Mouse (Mus musculus) layer of hippocampus, postnatal 36 days (tissue): ENCODE results near the gene Stk38. TPM values are rescaled to one million over a fixed set of nuclear protein-coding genes. Genes with fewer than 3 reads are reported as not detected.
"Not testable (repeated sequence)": the region's sequence is repeated elsewhere in the genome, so short reads cannot be mapped to it uniquely, and the experiment has no call there.

Experiments used
- DNase-seq, 2 experiments: peaks; one replicate each; pipeline ENCODE4 v3.0.0; 2022
- total RNA-seq, 2 experiments: library from RNA; stranded (reverse); gene quantifications; 2 replicates each; pipeline ENCODE4 v1.2.3; 2021

Gene Stk38
- total RNA-seq, 2 experiments from 2014 or later, result 51.7 to 55.6 TPM

DNA sequence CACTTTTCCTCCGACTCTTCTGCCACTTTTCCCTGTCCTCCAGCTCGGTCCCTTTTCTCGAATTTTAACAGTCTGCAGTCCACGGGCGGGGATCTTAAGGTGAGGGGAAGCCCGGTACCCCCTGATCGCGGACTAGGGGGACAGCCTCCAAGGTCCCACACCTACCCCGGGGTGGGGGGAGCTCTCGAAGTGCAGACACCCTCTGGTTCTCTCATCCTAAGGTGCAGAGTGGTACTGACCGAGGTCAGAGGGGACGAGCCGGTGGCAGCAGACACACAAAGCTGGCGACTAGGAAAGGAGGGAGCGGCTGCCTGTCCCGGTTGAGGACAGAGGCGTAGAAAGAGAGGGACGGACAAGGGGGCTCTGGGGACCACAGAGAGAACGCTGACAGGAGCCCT lies 553 bp downstream of the Stk38 start:
- peak in 1 of 2 experiments; percentile 18 for DNase-seq

DNA sequence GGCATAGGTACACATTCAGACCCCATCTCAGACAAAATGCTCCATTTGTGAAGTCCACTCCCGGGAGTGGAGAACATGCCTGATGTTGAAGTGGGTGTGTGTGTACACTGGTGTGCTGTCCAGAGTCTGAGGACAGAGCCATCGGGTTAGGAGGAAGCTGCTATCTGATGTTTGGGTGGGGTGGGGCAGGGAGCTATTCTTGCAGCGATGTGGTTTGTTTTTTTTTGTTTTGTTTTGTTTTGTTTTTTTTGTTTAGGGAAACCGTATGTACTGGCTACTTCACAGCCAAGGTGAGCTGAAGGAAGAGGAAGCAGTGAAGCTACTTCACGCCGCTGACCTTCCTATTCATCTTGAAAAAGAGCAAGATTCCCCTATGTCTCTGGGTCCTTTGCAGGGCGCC lies 983 bp downstream of the Stk38 start:
- DNase-seq, result no peak

DNA sequence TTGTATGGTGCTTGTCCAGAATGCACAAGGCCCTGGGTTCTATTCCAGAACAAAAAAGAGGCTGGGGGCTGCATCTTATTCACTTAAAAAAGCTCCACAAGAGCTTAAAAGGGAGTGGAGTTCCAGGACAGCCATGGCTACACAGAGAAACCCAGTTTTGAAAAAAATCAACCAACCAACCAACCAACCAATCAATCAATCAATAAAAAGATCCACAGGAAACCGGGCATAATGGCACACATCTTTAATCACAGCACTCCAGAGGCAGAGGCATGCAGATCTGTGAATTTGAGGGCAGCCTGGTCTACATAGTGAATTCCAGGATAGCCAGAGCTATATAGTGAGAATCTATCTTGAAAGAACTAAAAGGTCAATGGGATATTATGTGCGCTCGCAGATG lies 2.8 kb downstream of the Stk38 start:
- no peak for DNase-seq

DNA sequence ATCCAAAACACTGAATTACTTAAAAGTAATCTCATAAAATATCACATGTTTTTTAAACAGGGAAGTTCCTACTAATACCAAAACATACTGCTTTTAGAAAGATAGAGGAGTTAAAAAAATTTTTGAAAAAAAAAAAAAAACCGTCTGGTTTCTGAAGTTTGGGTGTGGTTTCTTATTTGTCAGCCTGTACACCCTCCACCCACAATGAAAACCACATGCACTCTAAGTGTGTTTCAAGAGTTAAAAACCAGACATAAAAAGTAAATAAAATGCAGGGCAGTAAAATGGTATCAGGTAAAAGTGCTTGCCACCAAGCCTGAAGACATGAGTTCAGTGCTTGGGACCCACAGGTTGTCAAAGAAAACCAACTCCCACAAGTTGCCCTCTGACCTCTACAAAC lies 4.1 kb downstream of the Stk38 start:
- no peak for DNase-seq

DNA sequence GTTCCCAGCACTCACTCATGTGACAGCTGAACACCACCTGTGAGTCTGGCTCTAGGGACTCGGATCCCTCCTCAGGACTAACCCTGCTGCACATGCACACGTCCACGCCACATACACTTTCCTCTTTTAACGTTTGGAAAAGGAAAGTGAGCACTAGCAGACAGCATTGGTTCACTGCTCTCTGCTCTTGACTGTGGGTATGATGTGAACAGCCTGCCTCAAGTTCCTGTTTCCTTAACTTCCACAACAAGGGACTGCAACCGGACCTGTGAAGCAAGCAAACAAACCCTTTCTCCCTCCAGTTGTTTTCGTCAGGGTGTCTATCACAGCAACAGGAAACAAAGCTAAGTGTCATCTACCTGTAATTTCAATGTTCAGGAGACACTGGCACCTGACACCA lies 7.3 kb downstream of the Stk38 start:
- no peak for DNase-seq

DNA sequence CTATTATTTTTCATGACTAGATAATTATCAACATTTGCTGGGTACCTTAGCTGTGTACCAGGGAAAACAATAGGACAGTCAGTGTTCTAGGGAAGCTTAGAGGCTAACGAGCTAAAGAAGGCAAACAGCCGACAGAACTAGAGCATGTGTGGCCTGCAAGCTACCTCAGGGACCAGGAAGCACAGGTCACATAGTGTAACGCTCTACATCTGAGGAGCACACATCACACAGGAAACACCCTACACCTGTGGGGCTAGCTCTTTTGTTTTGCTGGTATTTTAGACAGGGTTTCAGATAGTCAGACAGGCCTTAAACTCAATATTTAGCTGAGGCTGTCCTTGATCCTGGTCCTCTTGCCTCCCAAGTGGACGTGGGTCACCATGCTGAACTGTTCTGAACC lies 13.2 kb downstream of the Stk38 start:
- no peak for DNase-seq

DNA sequence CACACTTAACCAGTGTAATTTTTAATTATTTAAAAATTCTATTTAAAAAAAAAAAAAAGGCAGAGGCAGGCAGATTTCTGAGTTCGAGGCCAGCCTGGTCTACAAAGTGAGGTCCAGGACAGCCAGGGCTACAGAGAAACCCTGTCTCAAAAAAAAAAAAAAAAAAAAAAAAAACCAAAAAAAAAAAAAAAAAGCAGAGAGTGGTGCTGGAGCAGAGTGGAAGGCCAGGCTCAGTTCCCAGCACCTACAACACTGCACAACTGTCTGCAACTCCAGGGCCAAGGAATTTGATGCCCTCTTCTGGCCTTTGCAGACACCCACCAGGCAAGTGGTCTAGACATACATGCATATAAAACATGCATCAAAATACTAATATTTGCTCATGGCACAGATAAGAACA lies 14.8 kb downstream of the Stk38 start:
- not testable (repeated sequence) for DNase-seq

DNA sequence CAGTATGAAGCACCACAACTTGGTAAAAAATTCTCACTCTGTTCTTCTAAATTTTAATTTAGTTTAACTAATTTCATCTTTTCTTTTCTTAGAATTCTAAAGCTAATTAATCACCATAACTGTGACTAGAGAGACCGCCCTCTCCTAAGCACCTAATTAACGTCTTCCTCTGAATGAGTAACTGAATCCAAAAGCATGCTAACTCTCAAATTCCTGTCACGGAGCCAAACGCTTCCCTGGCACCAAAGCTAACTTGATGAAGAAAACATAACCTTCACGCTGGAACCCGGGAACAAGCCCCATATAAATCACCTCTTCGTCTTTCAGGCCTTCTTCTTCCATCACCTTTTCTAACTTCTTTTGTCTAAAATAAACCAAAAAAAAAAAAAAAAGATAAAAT lies 15.7 kb downstream of the Stk38 start:
- DNase-seq, result no peak

DNA sequence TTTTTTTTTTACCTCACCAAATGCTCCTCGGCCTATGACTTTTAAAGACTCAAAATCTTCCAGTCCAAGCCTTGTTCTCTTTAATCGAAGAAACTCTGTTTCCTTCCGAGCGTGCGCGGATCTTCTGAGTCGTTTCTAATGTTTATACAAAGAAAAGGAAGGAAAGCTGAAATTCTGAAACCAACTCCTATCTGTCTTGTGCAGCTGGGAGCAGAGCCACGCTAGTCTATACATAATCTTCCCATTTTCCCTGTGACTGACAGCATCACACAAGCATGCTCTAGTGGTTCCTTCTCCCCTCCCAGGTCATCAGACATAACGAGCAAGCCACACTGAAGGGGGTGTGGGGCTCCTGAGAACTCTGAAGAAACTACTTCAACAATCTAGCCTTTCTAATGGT lies 16.5 kb downstream of the Stk38 start:
- no peak for DNase-seq

DNA sequence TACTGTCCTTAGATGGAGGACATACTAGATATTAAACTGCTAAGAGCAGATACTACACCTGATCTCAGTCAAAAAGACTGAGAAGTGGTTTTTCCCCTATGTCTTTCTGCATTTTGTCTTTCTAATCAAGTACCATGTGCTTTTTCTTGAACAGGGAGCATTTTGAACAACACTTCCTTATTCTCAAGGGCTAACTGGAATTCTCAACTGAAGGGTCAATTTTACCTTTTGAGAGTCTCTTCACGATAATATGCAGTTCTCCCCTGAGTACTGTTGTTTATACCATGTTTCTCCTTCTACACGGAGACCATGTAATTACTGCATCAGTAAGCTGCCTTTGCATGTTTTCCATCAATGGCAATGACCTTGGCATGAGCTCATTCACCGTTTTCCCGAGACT lies 17.7 kb downstream of the Stk38 start:
- no peak for DNase-seq

DNA sequence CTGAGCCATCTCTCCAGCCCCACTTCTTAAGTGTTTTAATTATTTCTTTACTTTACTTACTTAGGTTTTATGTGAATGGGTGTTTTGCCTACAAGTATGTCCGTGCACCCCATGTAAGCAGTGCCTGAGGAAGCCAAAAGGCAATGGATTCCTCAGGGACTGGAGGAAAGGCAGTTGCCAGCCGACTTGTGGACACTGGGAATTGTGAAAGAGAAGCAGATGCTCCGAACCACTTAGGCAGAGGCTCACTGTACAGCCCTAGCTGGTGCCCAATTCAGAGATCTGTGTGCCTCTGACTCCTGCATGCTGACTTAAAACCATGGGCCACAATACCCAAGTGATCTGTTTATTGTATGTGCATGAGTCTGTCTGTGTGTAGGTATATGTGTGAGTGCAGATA lies 18.8 kb downstream of the Stk38 start:
- DNase-seq, result no peak

DNA sequence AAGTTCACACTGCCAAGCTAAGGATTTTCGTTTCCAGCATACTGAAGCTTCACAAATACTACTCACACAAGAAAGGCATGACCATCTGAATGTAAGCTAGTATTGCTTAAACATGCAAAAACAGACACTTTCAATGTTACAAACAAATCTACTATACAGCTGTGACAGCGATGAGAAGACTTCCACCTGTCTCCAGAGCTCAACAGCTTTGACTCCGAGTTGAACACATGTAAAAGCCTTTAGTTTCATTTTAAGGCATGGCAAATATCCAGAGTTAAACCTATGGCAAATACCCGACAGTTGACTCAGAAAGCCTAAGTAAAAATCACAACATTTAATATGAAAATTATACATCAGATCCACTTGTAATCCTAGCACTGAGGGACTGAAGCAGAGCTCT lies 19.5 kb downstream of the Stk38 start:
- DNase-seq, result no peak

DNA sequence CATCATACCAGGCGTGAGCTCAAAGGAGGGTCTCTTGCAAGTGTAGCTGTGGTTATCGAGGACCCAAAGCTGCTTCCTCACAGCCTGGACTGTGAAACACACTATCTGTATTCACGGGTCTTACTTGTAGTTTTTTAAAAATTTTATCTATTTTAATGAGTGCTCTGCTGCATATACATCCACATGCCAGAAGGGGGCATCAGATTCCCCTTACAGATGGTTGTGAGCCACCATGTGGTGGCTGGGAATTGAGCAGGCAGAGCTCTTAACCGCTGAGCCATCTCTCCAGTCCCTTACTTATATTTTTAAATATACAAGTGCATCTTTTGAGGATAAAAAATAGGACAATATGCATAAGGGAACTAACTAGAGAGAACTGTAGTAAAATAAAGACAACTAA lies 20.1 kb downstream of the Stk38 start:
- no peak for DNase-seq

DNA sequence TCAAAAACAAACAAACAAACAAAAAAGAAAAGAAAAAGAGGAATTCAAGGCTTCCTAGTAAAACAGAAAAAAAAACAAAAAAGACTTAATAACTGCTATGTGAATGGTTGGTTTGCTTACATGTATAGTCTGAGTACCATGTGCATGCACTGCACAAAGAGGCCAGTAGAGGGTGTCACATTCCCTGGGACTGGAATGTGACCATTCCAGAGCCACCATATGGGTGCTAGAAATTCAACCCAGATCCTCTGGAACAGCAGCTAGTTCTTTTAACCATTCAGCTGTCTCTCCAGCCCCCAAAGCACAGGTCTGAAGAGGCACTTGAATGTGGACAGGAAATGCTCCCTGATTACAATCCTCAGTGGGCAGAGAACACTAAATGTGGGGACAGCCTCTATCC lies 21.0 kb downstream of the Stk38 start:
- DNase-seq, result no peak

DNA sequence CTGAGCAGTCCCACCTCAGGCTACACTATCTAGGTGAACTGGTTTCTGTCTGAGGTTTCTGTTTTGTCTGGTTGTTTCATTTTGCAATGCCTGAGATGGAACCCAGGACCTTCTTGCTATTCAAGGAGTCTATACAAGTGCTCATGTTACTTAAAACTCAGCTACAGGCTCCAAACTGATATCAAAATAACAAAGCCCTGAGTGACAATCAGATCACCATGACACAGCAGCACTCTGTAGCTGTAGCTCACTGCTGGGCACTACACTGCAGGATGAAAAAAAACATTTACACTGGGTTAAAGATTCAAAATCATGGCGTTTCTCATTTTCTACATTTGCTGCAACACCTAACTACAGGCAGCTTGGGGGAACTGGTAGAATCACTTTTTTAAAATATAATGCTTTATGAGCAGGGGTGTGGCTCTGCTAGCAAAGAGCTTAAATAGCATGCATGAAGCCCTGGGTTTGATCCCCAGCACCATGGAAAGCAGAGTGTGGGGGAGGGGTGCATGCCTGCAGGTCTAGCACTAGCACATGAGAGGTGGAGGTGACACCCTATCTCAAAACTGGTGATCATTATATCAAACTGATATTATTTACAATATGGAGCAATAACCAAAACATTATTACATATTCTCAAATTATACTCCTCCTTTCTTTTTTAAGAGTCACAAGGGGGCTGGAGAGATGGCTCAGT lies 22.9 kb downstream of the Stk38 start:
- no peak for DNase-seq

DNA sequence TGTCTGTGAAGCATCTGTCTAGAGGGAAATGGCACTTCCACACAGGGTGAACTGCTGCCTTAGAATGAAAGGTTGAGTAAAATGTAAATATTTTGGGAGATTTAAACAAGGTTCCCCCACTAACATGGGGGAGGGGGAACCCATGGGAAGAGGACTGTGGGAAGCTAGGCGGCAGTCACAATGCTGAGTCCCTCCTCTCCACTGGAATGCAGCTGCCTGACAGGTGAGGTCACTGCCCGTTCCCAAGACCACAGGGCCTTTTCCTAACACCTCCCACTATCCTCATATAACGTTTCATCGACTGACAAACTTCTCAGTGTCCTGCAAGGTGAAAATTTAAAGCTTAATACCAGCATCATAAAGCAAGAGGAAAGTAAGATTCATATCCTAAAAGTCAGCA lies 25.2 kb downstream of the Stk38 start:
- no peak for DNase-seq

DNA sequence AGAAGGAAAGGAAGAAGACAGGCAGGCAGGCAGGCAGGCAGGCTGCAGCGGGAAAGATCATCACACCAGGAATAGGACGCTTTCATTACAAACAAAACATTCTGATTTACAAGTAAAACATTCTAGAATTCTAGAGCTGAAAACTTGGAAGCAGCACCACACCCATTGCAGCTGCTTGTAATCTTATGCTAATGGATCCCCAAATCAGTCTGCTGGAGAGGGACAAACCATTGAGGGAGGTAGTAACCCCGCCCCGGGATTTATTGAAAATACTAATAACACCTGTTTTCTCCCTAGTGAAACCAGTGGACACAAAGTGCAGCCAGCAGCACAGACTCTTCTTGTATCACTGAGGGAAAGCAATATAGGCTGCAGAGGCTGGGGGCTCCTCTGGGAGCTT lies 26.7 kb downstream of the Stk38 start:
- DNase-seq, result no peak

DNA sequence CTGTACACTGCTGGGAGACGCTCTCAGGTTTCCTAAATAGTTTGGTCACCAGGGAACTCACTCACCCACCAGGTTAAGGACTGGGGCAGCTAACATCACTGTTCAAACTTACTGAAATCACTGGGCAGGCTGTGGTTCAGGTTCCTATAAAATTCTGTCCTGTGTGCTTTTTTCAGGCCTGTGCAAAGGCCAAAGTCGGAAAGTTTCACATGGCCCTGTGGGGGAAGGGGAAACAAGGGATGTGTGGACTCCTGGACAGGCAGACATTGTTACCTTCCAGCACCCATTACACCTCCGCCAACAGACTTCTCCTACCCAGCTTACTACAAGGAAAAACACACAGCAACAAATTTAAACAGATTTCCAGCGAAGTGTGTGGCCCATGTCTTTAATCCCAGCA lies 28.7 kb downstream of the Stk38 start:
- DNase-seq, result no peak

DNA sequence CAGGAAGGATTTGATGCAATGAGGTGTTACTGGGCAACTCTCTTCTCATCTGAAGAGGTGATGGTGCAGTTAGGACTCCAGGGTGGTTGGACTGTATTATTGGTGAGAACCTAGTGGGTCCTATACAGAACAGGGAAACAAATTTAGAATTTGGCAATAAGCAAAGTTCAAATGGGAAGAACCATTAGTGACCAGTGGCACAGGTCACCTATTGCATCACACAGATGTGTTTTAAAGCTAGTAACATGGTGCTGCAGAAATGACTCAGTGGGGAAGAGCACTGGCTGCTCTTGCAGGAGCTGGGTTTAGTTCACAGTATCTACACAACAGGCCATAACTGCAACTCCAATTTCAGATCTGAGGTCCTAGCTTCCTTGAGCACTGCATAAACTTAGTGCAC lies 37.7 kb downstream of the Stk38 start:
- no peak for DNase-seq

DNA sequence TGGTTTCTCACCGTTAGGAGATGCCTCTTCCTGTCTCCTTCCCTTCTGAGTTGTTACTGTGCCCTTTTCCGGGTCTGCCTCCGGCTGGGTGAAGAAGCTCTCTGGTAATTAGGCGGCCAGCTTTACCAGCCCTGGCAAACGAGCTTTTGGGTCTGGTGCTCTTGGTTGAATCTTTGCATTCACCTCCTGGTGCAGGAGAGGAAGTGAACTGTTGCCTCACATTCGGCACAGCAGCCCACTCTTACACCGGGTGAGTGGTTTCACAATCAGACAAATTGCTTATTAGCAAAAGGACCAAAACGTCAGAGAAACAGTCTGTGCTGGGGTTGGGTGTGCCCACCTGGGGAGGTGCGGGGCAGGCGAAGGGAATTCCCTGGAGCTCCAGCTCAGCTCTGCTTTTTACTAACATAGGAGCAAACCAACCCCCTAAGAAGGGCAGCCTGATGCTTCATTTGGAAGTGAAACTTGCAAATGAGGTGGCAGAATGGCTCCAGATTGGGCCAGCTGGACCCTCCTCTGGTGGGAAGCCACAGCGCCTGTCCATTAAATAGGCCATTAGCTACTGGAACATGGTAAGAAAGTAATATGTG lies 40.7 kb downstream of the Stk38 start:
- no peak for DNase-seq

DNA sequence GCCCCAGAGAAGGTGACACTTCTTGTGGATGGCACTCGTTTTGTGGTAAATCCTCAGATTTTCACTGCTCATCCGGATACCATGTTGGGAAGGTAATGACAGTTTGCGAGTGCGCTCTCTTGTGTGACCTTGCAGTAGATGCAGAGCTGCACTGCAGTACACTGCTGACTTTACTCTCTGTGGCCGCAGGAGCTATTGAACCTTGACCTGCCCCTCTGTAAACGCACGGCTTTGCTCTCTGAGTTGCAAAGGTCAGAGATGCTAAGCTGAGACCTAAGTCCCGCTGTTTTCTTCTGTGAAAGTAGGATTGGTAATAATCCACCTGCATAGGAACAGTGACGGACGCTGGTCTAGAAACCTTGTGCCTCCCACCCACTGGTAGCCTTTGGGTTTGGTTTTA lies 46.2 kb downstream of the Stk38 start:
- DNase-seq, result no peak

DNA sequence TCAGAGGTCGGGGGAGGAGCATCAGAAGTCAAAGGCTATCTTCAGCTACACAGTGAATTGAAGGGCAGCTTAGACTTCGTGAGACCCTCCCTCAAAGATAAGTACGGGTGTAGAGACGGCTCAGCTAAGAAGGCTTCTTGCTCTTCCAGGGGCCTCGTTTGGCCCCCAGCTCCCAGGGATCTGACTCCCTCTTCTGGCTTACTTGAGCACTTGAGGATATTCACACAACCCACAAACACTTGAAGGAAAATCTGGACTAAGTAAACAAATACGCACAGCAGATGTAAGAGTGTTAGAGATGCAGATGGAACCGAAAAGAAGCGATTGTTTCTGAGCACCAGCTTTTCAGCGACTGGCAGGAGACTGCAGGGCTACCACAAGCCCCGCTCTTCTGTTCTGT lies 47.2 kb downstream of the Stk38 start:
- DNase-seq, result no peak

DNA sequence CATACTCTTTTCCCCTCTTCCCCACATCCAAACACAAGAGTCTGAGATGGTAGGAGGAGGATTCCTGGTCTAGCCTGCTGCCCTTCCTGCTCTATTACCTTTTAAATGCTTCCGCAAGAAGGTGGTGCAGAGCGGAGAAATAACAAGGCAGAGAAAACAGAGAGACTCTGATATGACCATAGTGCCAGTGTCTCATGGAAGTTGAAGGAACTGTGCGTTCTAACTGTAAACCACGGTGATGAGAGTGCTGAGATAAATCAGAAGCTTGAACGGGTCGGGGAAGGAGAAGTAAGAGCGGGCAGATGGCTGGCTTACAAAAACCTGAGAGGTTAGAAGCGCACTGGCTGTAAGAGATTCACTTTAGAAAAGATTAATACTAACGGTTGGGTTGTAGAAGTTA lies 53.4 kb downstream of the Stk38 start:
- no peak for DNase-seq

DNA sequence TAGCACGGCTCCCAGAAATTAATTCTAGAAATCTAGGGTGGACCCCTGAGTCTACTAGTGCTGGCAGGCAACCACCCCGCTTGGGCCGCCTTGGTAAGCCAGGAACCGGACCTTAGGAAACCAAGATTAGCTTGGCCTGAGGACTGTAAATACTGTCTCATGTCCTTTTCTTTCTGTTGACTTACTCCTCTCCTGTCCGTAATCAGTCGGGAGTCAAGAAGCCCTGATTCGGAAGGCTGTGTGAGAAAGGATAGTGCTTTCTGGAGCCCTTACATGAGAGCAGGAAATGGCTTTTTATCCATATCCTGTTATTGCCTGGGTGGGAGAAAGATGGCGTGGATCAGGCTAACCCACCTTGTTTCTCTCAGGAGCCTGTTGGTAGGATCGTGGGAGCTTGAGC lies 54.5 kb downstream of the Stk38 start:
- DNase-seq, result no peak
